Mouse (Mus musculus): ENCODE measurements around the gene Trak1.

The Trak1 gene

DNA sequence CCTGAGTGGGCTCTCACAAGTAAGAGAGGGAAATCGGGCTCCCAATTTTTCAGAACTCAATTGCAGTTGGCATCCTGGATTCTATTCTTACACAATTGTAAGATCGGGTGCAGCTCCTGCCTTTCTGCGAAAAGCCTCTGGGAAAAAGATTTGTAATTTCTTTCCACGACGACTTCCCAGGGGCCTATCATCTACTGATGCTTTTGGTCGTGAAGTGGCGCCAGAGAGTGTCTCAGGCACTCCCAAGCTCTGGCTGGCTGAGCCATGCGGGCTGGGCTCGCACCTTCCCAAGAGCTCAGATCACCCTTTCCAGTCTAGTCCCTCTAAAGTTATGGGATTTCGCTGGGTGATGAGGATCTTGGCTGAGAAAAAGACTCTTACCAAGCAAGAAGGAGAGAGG, 198.8 kb downstream of the Trak1 start:
- DNase-seq, result no peak

DNA sequence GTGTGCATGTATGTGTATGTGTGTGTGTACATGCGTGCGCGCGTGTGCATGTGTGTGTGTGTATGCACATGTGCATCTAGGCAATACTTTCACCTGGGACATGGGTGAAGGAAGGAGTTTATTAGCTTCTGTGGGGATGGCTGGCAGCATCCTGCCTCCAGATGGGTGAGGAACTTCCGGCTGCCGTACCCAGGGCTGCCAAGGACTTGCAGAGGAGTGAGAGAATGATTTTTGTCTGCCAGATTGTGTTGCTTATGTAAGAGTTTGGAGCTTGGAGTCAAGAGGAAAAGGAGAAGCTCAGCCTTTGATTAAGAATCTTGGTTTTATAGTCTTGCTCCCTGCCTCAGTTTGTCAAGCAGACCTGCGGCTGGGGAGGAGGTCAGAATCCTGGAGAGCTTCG, 208.0 kb downstream of the Trak1 start:
- DNase-seq, result no peak

GRCm38 (mm10) chr9:121506478-121507180, 209.3 kb downstream of the Trak1 start:
- no peak for DNase-seq

DNA sequence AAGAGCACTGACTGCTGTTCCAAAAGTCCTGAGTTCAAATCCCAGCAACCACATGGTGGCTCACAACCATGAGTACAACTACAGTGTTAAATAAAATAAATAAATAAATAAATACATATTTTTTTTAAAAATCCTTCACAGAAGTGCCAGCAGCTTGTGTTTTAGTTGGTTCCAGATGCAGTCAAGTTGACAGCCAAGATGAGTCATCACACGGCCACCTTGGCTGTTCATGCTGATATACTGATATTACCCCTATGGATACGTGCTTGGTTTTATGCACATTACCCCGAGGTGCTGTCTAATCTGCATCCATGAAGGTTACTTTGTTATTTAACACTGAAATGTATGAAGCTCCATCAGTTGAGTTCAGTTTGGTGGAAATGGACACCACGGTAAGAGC, 214.6 kb downstream of the Trak1 start:
- no peak for DNase-seq

DNA sequence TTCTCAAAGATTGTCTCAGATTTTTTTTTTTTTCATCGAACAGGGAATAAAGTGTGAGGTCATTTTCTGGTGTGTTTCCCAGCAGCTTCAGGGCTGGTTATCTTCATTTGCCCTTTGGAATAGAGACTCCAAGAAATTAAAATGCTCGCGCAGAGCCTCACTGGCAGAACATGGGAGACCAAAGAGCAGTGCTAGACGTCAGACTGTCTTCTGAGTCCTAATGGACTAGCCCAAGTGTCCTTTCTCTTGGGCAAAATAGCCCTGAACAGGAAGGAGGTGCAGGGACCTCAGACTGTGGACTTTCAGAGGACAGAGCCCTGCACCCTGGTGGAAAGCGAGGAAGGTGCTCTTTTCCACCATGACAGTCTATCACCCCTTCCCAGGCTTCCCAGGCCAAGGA, 217.2 kb downstream of the Trak1 start:
- DNase-seq, result no peak

GRCm38 (mm10) chr9:121520047-121520446, 222.7 kb downstream of the Trak1 start:
- no peak for DNase-seq
